Mouse (Mus musculus): ENCODE data around the gene Gm45837.
"Not testable (repeated sequence)": the region's sequence is repeated elsewhere in the genome, so short reads cannot be mapped to it uniquely, and the experiment has no call there.

The Gm45837 gene

GRCm38 (mm10) chr7:101509212-101509611, 98.5 kb downstream of the Gm45837 start:
- no peak for DNase-seq

- DNase-seq = no peak
Measured at GRCm38 (mm10) chr7:101513655-101514054, 103.0 kb downstream of the Gm45837 start.

GRCm38 (mm10) chr7:101514768-101515167, 104.1 kb downstream of the Gm45837 start:
- DNase-seq = no peak

GRCm38 (mm10) chr7:101515295-101515694, 104.6 kb downstream of the Gm45837 start:
- DNase-seq = no peak

GRCm38 (mm10) chr7:101516460-101516859, 105.8 kb downstream of the Gm45837 start:
- DNase-seq = peak; percentile 40

- no peak for DNase-seq
Measured at GRCm38 (mm10) chr7:101521696-101522095, 111.0 kb downstream of the Gm45837 start.

GRCm38 (mm10) chr7:101523205-101523604, 112.5 kb downstream of the Gm45837 start:
- no peak for DNase-seq

- DNase-seq = no peak
Measured at GRCm38 (mm10) chr7:101526484-101526883, 115.8 kb downstream of the Gm45837 start.

- DNase-seq = no peak
Measured at GRCm38 (mm10) chr7:101534428-101534827, 123.7 kb downstream of the Gm45837 start.

- no peak for DNase-seq
Measured at GRCm38 (mm10) chr7:101535102-101535501, 124.4 kb downstream of the Gm45837 start.

GRCm38 (mm10) chr7:101535517-101535916, 124.8 kb downstream of the Gm45837 start:
- no peak for DNase-seq

GRCm38 (mm10) chr7:101537541-101537940, 126.9 kb downstream of the Gm45837 start:
- DNase-seq = peak; percentile 13

GRCm38 (mm10) chr7:101538141-101538933, 127.7 kb downstream of the Gm45837 start:
- peak; percentile 54 for DNase-seq

GRCm38 (mm10) chr7:101539774-101540173, 129.1 kb downstream of the Gm45837 start:
- DNase-seq = no peak

- DNase-seq = no peak
Measured at GRCm38 (mm10) chr7:101540684-101541083, 130.0 kb downstream of the Gm45837 start.

- DNase-seq = peak; percentile 74
Measured at GRCm38 (mm10) chr7:101541132-101541531, 130.4 kb downstream of the Gm45837 start.

GRCm38 (mm10) chr7:101541734-101542133, 131.0 kb downstream of the Gm45837 start:
- no peak for DNase-seq

GRCm38 (mm10) chr7:101547651-101548050, 137.0 kb downstream of the Gm45837 start:
- no peak for DNase-seq

GRCm38 (mm10) chr7:101549266-101549665, 138.6 kb downstream of the Gm45837 start:
- no peak for DNase-seq

GRCm38 (mm10) chr7:101550686-101551485, 140.2 kb downstream of the Gm45837 start:
- DNase-seq = peak; percentile 33

GRCm38 (mm10) chr7:101551530-101551929, 140.8 kb downstream of the Gm45837 start:
- no peak for DNase-seq

GRCm38 (mm10) chr7:101555473-101555872, 144.8 kb downstream of the Gm45837 start:
- DNase-seq = not testable (repeated sequence)

GRCm38 (mm10) chr7:101557391-101557790, 146.7 kb downstream of the Gm45837 start:
- no peak for DNase-seq

GRCm38 (mm10) chr7:101559393-101559792, 148.7 kb downstream of the Gm45837 start:
- not testable (repeated sequence) for DNase-seq

Data from thymus, postnatal 14 days (tissue).